Mouse (Mus musculus) MEL (cell line): ENCODE data around the gene Tubb4a. TPM values are rescaled to one million over a fixed set of nuclear protein-coding genes. Genes with fewer than 3 reads are reported as not detected.

Experiments
- DNase-seq: peaks from one replicate; pipeline ENCODE4 v3.0.0; 2011; ENCODE audit warnings: low read depth, low spot score
- H3K27ac ChIP-seq: 2 replicates; pipeline ENCODE4 v1.5.1; 2012; ENCODE audit warnings: low read depth, mild to moderate bottlenecking, control low read depth, low read length, moderate library complexity; ENCODE audit not compliant: control insufficient read depth
- H3K27me3 ChIP-seq, 2 experiments: fragments of 150-350 bp in 1 of 2; sonication (generic) in 1 of 2; 2 replicates each; pipeline ENCODE4 v1.6.1; 2012; ENCODE audit warnings: low read length in 2 of 2, mild to moderate bottlenecking in 2 of 2, improper control_type of control experiment in 1 of 2, moderate library complexity in 1 of 2; ENCODE audit not compliant: insufficient read depth in 2 of 2, control insufficient read depth in 1 of 2
- H3K36me3 ChIP-seq, 2 experiments: 2 replicates each; pipeline ENCODE4 v1.6.1; 2012 to 2014; ENCODE audit warnings: low read length in 2 of 2, improper control_type of control experiment in 1 of 2, inconsistent platforms in 1 of 2, mild to moderate bottlenecking in 1 of 2; ENCODE audit not compliant: insufficient read depth in 2 of 2, control insufficient read depth in 1 of 2
- H3K4me1 ChIP-seq, 2 experiments: fragments of 150-350 bp in 1 of 2; sonication (generic) in 1 of 2; 2 replicates each; pipeline ENCODE4 v1.6.1; 2012; ENCODE audit warnings: low read length in 2 of 2, improper control_type of control experiment in 1 of 2, mild to moderate bottlenecking in 1 of 2; ENCODE audit not compliant: insufficient read depth in 2 of 2, control insufficient read depth in 1 of 2
- H3K4me3 ChIP-seq, 2 experiments: fragments of 150-350 bp in 1 of 2; sonication (generic) in 1 of 2; 2 replicates each; pipeline ENCODE4 v1.5.1; 2012; ENCODE audit warnings: low read depth in 2 of 2, low read length in 2 of 2, mild to moderate bottlenecking in 2 of 2, moderate library complexity in 2 of 2, control low read depth in 1 of 2, improper control_type of control experiment in 1 of 2; ENCODE audit not compliant: control insufficient read depth in 1 of 2, insufficient read depth in 1 of 2
- H3K79me2 ChIP-seq: 2 replicates; pipeline ENCODE4 v1.6.1; 2012; ENCODE audit warnings: mild to moderate bottlenecking, low read length, moderate library complexity; ENCODE audit not compliant: control insufficient read depth, poor library complexity, insufficient read depth
- H3K9ac ChIP-seq: 2 replicates; pipeline ENCODE4 v1.6.1; 2012; ENCODE audit warnings: low read depth, mild to moderate bottlenecking, control low read depth, low read length, moderate library complexity; ENCODE audit not compliant: control insufficient read depth, poor library complexity, severe bottlenecking
- H3K9me3 ChIP-seq: fragments of 150-350 bp; sonication (generic); replicated peaks from 2 replicates; pipeline ENCODE4 v1.6.1; 2012; ENCODE audit warnings: mild to moderate bottlenecking, low read length, improper control_type of control experiment, moderate library complexity; ENCODE audit not compliant: insufficient read depth
- CHD1 ChIP-seq: IDR thresholded peaks from 2 replicates; pipeline ENCODE4 v1.6.1; 2012; ENCODE audit warnings: low read depth, mild to moderate bottlenecking, inconsistent platforms, low read length, improper control_type of control experiment
- CHD2 ChIP-seq: IDR thresholded peaks from 2 replicates; pipeline ENCODE4 v1.6.1; 2011; ENCODE audit warnings: low read length, improper control_type of control experiment
- E2F4 ChIP-seq: IDR thresholded peaks from 2 replicates; pipeline ENCODE4 v1.6.1; 2011; ENCODE audit warnings: low read depth, low read length, improper control_type of control experiment, borderline replicate concordance
- ELF1 ChIP-seq: IDR thresholded peaks from 2 replicates; pipeline ENCODE4 v1.6.1; 2014; ENCODE audit warnings: low read depth, mild to moderate bottlenecking, inconsistent platforms, low read length, improper control_type of control experiment, moderate library complexity
- GABPA ChIP-seq: IDR thresholded peaks from 2 replicates; pipeline ENCODE4 v1.6.1; 2012; ENCODE audit warnings: low read depth, mild to moderate bottlenecking, inconsistent platforms, low read length, improper control_type of control experiment, moderate library complexity
- HCFC1 ChIP-seq: IDR thresholded peaks from 2 replicates; pipeline ENCODE4 v1.6.1; 2012; ENCODE audit warnings: low read depth, mild to moderate bottlenecking, inconsistent platforms, low read length, improper control_type of control experiment, moderate library complexity
- JUND ChIP-seq: IDR thresholded peaks from 2 replicates; pipeline ENCODE4 v1.6.1; 2011; ENCODE audit warnings: low read depth, mild to moderate bottlenecking, improper control_type of control experiment, low read length
- KAT2A ChIP-seq: conservative IDR thresholded peaks from 2 replicates; pipeline ENCODE4 v1.6.1; 2012; ENCODE audit warnings: low read depth, low read length, improper control_type of control experiment, inconsistent platforms
- MAFK ChIP-seq: IDR thresholded peaks from 2 replicates; pipeline ENCODE4 v1.6.1; 2011; ENCODE audit warnings: low read depth, mild to moderate bottlenecking, low read length, improper control_type of control experiment, borderline replicate concordance
- MAZ ChIP-seq: IDR thresholded peaks from 2 replicates; pipeline ENCODE4 v1.6.1; 2012; ENCODE audit warnings: low read depth, mild to moderate bottlenecking, inconsistent platforms, low read length, improper control_type of control experiment
- MEF2A ChIP-seq: IDR thresholded peaks from 2 replicates; pipeline ENCODE4 v1.6.1; 2014; ENCODE audit warnings: low read depth, mild to moderate bottlenecking, inconsistent platforms, low read length, improper control_type of control experiment; ENCODE audit not compliant: poor library complexity, insufficient replicate concordance, severe bottlenecking; ENCODE audit errors: extremely low read depth
- MYB ChIP-seq: IDR thresholded peaks from 2 replicates; pipeline ENCODE4 v1.6.1; 2011; ENCODE audit warnings: mild to moderate bottlenecking, low read depth, low read length, improper control_type of control experiment
- MYC ChIP-seq: IDR thresholded peaks from 2 replicates; pipeline ENCODE4 v1.6.1; 2011; ENCODE audit warnings: low read depth, mild to moderate bottlenecking, low read length, improper control_type of control experiment, moderate library complexity
- NELFE ChIP-seq: IDR thresholded peaks from 2 replicates; pipeline ENCODE4 v1.6.1; 2011; ENCODE audit warnings: low read depth, low read length, improper control_type of control experiment
- SIN3A ChIP-seq: IDR thresholded peaks from 2 replicates; pipeline ENCODE4 v1.6.1; 2012; ENCODE audit warnings: low read length, improper control_type of control experiment, inconsistent platforms
- TBP ChIP-seq: IDR thresholded peaks from 2 replicates; pipeline ENCODE4 v1.8.0; 2011; ENCODE audit warnings: low read depth, low read length, improper control_type of control experiment
- USF2 ChIP-seq, 2 experiments: IDR thresholded peaks; 2 replicates each; pipeline ENCODE4 v1.6.1; 2011 to 2012; ENCODE audit warnings: improper control_type of control experiment in 2 of 2, low read length in 2 of 2, borderline replicate concordance in 1 of 2, inconsistent platforms in 1 of 2, low read depth in 1 of 2, mild to moderate bottlenecking in 1 of 2; ENCODE audit not compliant: insufficient read depth in 1 of 2
- ZKSCAN1 ChIP-seq: IDR thresholded peaks from 2 replicates; pipeline ENCODE4 v1.6.1; 2012; ENCODE audit warnings: low read depth, mild to moderate bottlenecking, inconsistent platforms, low read length, improper control_type of control experiment, moderate library complexity
- ZMIZ1 ChIP-seq: IDR thresholded peaks from 2 replicates; pipeline ENCODE4 v1.6.1; 2012; ENCODE audit warnings: low read depth, mild to moderate bottlenecking, inconsistent platforms, low read length, improper control_type of control experiment, moderate library complexity
- ZNF384 ChIP-seq: IDR thresholded peaks from 2 replicates; pipeline ENCODE4 v1.6.1; 2012; ENCODE audit warnings: low read depth, mild to moderate bottlenecking, inconsistent platforms, low read length, improper control_type of control experiment
- polyA plus RNA-seq, 2 experiments: library from polyadenylated mRNA; stranded (reverse) in 1 of 2; unstranded in 1 of 2; fragments of >175 nt in 1 of 2; fragments of >200 nt in 1 of 2; gene quantifications; 2 replicates each; pipeline versions ENCODE4 v1.2.1 to v1.2.4; 2012; ENCODE audit warnings: low replicate concordance in 2 of 2, low read depth in 1 of 2; ENCODE audit not compliant: insufficient read length in 2 of 2, insufficient read depth in 1 of 2, missing spikeins in 1 of 2
- total RNA-seq: library from RNA; depleted of rRNA; stranded (reverse); fragments of 300-350 nt; gene quantifications from 2 replicates; pipeline ENCODE4 v1.2.3, GENCODE M21; 2012

Tubb4a gene
- total and polyA plus RNA-seq, 3 experiments = 0.35 to 6.4 TPM; not detected in 1

DNA sequence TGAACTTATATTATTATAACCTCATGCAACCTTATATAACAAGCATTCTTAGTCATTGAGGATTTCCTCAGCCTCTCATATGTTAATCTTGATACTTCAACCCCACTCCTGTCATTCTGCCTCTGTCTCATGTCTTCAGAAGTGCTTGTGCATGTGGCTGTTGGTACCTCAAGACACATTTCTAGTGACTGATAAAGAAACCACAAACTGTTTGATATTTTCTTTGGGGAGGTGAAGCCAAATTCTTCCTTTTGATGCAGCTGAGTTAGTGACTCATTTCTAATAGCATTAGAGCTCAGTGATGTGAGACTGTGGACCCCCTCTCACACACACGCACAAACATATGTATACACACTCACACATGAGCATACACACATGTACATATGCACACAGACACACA, 44.2 kb upstream of the Tubb4a start (continued):
- TF ChIP-seq JUND (peak; percentile 90), USF2 (IDR thresholded peaks at IDR 0.05; ENCODE audit: borderline replicate concordance in 1 of 2, insufficient read depth in 1 of 2, low read depth in 1 of 2, low read length in 2 of 2) (no peak), TBP (peak; percentile 52; the same call in 1 of the 2 replicates), KAT2A (no peak), HCFC1 (no peak), MAZ (no peak; the same call in 1 of the 2 replicates), ZKSCAN1 (no peak), MAFK (no peak; the same call in 1 of the 2 replicates), MYC (peak; percentile 97), CHD2 (no peak)

GRCm38 (mm10) chr17:57125853-57126622, 38.5 kb upstream of the Tubb4a start:
- no peaks in the 10 kb centered on the region for H3K9me3 ChIP-seq
- no peak overlapping the region for H3K9ac ChIP-seq
- no peaks in the 10 kb centered on the region for H3K27me3 ChIP-seq
- H3K36me3 ChIP-seq = peaks cover 0 to 29% of the 10 kb centered on the region in 2 experiments; a peak in 2 of 4 replicates
- TF ChIP-seq MYC = no peak
- no peak for TF ChIP-seq GABPA
- no peak for TF ChIP-seq USF2 (IDR thresholded peaks at IDR 0.05; ENCODE audit: borderline replicate concordance in 1 of 2, insufficient read depth in 1 of 2, low read depth in 1 of 2, low read length in 2 of 2)
- TF ChIP-seq MYB = no peak
- no peak for TF ChIP-seq ZNF384
- TF ChIP-seq JUND = no peak
- TF ChIP-seq ZMIZ1 = no peak
- no peak for TF ChIP-seq E2F4
- no peak for TF ChIP-seq CHD1
- TF ChIP-seq NELFE = no peak
- no peak for TF ChIP-seq SIN3A
- no peak for TF ChIP-seq MEF2A
- no peak for TF ChIP-seq ELF1
- H3K27ac ChIP-seq = no peak overlapping the region
- H3K4me1 ChIP-seq = peaks cover 22 to 36% of the 10 kb centered on the region in 2 experiments
- no peaks in the 10 kb centered on the region for H3K79me2 ChIP-seq
- DNase-seq = peak; percentile 47
- no peak overlapping the region for H3K4me3 ChIP-seq
